Mouse (Mus musculus): Measurements from ENCODE around the gene Smarcd2. TPM values are rescaled to one million over a fixed set of nuclear protein-coding genes. Genes with fewer than 3 reads are reported as not detected.

The Smarcd2 gene
- polyA plus RNA-seq, 1 experiment: 6.5 TPM

- H3K4me3 ChIP-seq (replicated peaks): peak overlapping the region; percentile 95
- TF ChIP-seq GATA1 (IDR thresholded peaks at IDR 0.05; ENCODE audit: low read length) (no peak), TAL1 (IDR thresholded peaks at IDR 0.05; ENCODE audit: low read length) (no peak)
- peaks cover 43% of the 10 kb centered on the region for H3K36me3 ChIP-seq (ENCODE audit: control insufficient read depth)
- H3K4me1 ChIP-seq (ENCODE audit: control insufficient read depth): peaks cover 65% of the 10 kb centered on the region
- H3K27me3 ChIP-seq (ENCODE audit: control insufficient read depth): no peaks in the 10 kb centered on the region
- H3K9me3 ChIP-seq (ENCODE audit: control insufficient read depth, low read length): no peaks in the 10 kb centered on the region
Observed at GRCm38 (mm10) chr11:106271131-106271793, 1.5 kb downstream of the Smarcd2 start.

- peaks cover 66% of the 10 kb centered on the region for H3K36me3 ChIP-seq (ENCODE audit: control insufficient read depth)
Observed at GRCm38 (mm10) chr11:106269060-106269431, 3.7 kb downstream of the Smarcd2 start.

DNA sequence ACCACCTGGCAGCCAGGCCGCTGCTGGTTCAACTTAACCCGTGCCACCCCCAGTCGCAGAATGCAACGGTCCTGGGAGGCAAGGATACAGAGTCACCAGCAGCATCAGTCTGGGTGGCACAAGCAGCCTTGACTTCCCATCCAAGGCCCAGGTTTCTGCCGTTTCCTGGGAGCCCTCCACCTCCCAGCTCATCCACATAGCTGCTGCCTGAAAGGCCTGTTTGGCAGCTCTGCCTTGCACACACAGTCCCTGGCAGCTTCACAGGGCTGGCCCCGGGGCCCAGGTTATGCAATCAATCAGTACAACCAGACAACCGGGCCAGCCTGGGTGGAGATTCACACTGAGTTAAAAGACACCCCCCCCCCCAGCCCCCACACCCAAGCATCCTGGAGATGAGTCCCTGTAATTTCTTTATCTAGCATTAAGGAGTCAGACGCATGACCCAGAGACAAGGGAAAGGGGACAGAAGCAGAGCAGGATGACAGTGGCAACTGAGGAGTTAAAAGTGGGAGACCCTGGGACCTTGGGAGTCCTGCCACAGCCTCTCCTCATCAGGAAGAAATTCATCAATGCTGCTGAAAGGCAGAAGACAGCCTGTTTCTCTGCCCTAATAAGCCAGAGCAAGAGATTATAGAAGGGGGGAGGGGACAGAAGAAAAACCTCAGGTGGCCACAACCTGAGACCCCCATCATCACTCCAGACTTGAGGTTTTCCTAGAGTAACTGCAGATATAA, 4.3 kb downstream of the Smarcd2 start:
- Histone ChIP-seq H3K27me3 (ENCODE audit: control insufficient read depth) (no peaks in the 10 kb centered on the region), H3K4me1 (ENCODE audit: control insufficient read depth) (peaks cover 50% of the 10 kb centered on the region), H3K9me3 (ENCODE audit: control insufficient read depth, low read length) (no peaks in the 10 kb centered on the region), H3K36me3 (ENCODE audit: control insufficient read depth) (peaks cover 71% of the 10 kb centered on the region), H3K4me3 (replicated peaks) (no peak overlapping the region)
- no peak for TF ChIP-seq TAL1 (IDR thresholded peaks at IDR 0.05; ENCODE audit: low read length)
- no peak for TF ChIP-seq GATA1 (IDR thresholded peaks at IDR 0.05; ENCODE audit: low read length)

More at GRCm38 (mm10) chr11:106269060-106269431, 3.7 kb downstream of the Smarcd2 start:
- H3K4me1 ChIP-seq (ENCODE audit: control insufficient read depth): peaks cover 55% of the 10 kb centered on the region
- H3K9me3 ChIP-seq (ENCODE audit: control insufficient read depth, low read length): no peaks in the 10 kb centered on the region
- no peaks in the 10 kb centered on the region for H3K27me3 ChIP-seq (ENCODE audit: control insufficient read depth)
- TF ChIP-seq GATA1 (IDR thresholded peaks at IDR 0.05; ENCODE audit: low read length): no peak
- TF ChIP-seq TAL1 (IDR thresholded peaks at IDR 0.05; ENCODE audit: low read length): no peak
- no peak overlapping the region for H3K4me3 ChIP-seq (replicated peaks)

- peaks cover 45% of the 10 kb centered on the region for H3K4me1 ChIP-seq (ENCODE audit: control insufficient read depth)
- H3K4me3 ChIP-seq (replicated peaks): no peak overlapping the region
- TF ChIP-seq TAL1 (IDR thresholded peaks at IDR 0.05; ENCODE audit: low read length) (no peak), GATA1 (IDR thresholded peaks at IDR 0.05; ENCODE audit: low read length) (no peak)
- H3K36me3 ChIP-seq (ENCODE audit: control insufficient read depth): peaks cover 77% of the 10 kb centered on the region
- no peaks in the 10 kb centered on the region for H3K27me3 ChIP-seq (ENCODE audit: control insufficient read depth)
- no peaks in the 10 kb centered on the region for H3K9me3 ChIP-seq (ENCODE audit: control insufficient read depth, low read length)
Observed at GRCm38 (mm10) chr11:106267871-106268270, 4.9 kb downstream of the Smarcd2 start.

GRCm38 (mm10) chr11:106267311-106267852, 5.4 kb downstream of the Smarcd2 start:
- Histone ChIP-seq H3K27me3 (ENCODE audit: control insufficient read depth) (no peaks in the 10 kb centered on the region), H3K4me3 (replicated peaks) (no peak overlapping the region), H3K9me3 (ENCODE audit: control insufficient read depth, low read length) (no peaks in the 10 kb centered on the region), H3K4me1 (ENCODE audit: control insufficient read depth) (peaks cover 45% of the 10 kb centered on the region), H3K36me3 (ENCODE audit: control insufficient read depth) (peaks cover 82% of the 10 kb centered on the region)
- no peak for TF ChIP-seq GATA1 (IDR thresholded peaks at IDR 0.05; ENCODE audit: low read length)
- TF ChIP-seq TAL1 (IDR thresholded peaks at IDR 0.05; ENCODE audit: low read length): no peak

GRCm38 (mm10) chr11:106266431-106266830, 6.3 kb downstream of the Smarcd2 start:
- no peaks in the 10 kb centered on the region for H3K27me3 ChIP-seq (ENCODE audit: control insufficient read depth)
- H3K9me3 ChIP-seq (ENCODE audit: control insufficient read depth, low read length): no peaks in the 10 kb centered on the region
- H3K4me3 ChIP-seq (replicated peaks): no peak overlapping the region
- TF ChIP-seq GATA1 (IDR thresholded peaks at IDR 0.05; ENCODE audit: low read length) (no peak), TAL1 (IDR thresholded peaks at IDR 0.05; ENCODE audit: low read length) (no peak)
- H3K36me3 ChIP-seq (ENCODE audit: control insufficient read depth): peaks cover 92% of the 10 kb centered on the region
- H3K4me1 ChIP-seq (ENCODE audit: control insufficient read depth): peaks cover 36% of the 10 kb centered on the region

- no peaks in the 10 kb centered on the region for H3K27me3 ChIP-seq (ENCODE audit: control insufficient read depth)
- H3K4me1 ChIP-seq (ENCODE audit: control insufficient read depth): peaks cover 28% of the 10 kb centered on the region
- no peak overlapping the region for H3K4me3 ChIP-seq (replicated peaks)
- H3K36me3 ChIP-seq (ENCODE audit: control insufficient read depth): peaks cover 95% of the 10 kb centered on the region
- no peak for TF ChIP-seq TAL1 (IDR thresholded peaks at IDR 0.05; ENCODE audit: low read length)
- H3K9me3 ChIP-seq (ENCODE audit: control insufficient read depth, low read length): no peaks in the 10 kb centered on the region
Observed at GRCm38 (mm10) chr11:106265570-106265969, 7.2 kb downstream of the Smarcd2 start.

GRCm38 (mm10) chr11:106264988-106265387, 7.8 kb downstream of the Smarcd2 start:
- TF ChIP-seq GATA1 (IDR thresholded peaks at IDR 0.05; ENCODE audit: low read length): no peak
- TF ChIP-seq TAL1 (IDR thresholded peaks at IDR 0.05; ENCODE audit: low read length): no peak
- Histone ChIP-seq H3K36me3 (ENCODE audit: control insufficient read depth) (peaks cover 94% of the 10 kb centered on the region), H3K9me3 (ENCODE audit: control insufficient read depth, low read length) (no peaks in the 10 kb centered on the region), H3K27me3 (ENCODE audit: control insufficient read depth) (no peaks in the 10 kb centered on the region), H3K4me1 (ENCODE audit: control insufficient read depth) (peaks cover 23% of the 10 kb centered on the region), H3K4me3 (replicated peaks) (no peak overlapping the region)

- Histone ChIP-seq H3K4me3 (replicated peaks) (no peak overlapping the region), H3K36me3 (ENCODE audit: control insufficient read depth) (peaks cover 96% of the 10 kb centered on the region), H3K4me1 (ENCODE audit: control insufficient read depth) (peaks cover 16% of the 10 kb centered on the region), H3K27me3 (ENCODE audit: control insufficient read depth) (no peaks in the 10 kb centered on the region), H3K9me3 (ENCODE audit: control insufficient read depth, low read length) (no peaks in the 10 kb centered on the region)
- TF ChIP-seq TAL1 (IDR thresholded peaks at IDR 0.05; ENCODE audit: low read length): no peak
- no peak for TF ChIP-seq GATA1 (IDR thresholded peaks at IDR 0.05; ENCODE audit: low read length)
Observed at GRCm38 (mm10) chr11:106263963-106264362, 8.8 kb downstream of the Smarcd2 start.
